Mouse (Mus musculus) retina, postnatal 1 day (tissue): ENCODE data around the gene Tinf2.

ENCODE experiments used
- DNase-seq: peaks from one replicate; pipeline ENCODE4 v3.0.0-alpha.2; 2012

Tinf2 gene

GRCm38 (mm10) chr14:55681160-55682117 lies at the start of gene Tinf2:
TSS of gene Tinf2 (minus strand) at chr14:55681820.
- peak; percentile 97 for DNase-seq

GRCm38 (mm10) chr14:55730531-55731032 lies 49.0 kb upstream of the Tinf2 start:
- DNase-seq, result peak; percentile 18

DNA sequence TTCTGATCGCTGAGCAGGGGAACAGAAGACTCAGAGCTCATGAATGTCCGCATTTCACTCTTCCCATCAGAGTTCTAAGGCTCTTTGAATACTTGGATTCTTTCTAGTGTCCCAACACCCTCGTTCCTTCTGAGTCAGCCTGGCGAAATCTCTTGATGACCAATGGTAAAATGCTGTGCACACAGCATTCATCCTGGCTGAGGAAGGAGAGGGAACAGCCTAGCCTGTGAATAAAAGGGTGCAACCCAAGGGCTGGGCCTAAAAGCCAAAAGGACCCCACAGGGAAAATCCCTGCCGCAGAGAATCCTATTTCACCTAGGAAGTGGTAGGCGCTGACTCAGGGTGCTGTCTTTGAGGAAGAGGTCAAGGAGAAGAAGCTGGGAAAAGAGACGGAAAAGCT lies 48.5 kb upstream of the Tinf2 start:
- no peak for DNase-seq

DNA sequence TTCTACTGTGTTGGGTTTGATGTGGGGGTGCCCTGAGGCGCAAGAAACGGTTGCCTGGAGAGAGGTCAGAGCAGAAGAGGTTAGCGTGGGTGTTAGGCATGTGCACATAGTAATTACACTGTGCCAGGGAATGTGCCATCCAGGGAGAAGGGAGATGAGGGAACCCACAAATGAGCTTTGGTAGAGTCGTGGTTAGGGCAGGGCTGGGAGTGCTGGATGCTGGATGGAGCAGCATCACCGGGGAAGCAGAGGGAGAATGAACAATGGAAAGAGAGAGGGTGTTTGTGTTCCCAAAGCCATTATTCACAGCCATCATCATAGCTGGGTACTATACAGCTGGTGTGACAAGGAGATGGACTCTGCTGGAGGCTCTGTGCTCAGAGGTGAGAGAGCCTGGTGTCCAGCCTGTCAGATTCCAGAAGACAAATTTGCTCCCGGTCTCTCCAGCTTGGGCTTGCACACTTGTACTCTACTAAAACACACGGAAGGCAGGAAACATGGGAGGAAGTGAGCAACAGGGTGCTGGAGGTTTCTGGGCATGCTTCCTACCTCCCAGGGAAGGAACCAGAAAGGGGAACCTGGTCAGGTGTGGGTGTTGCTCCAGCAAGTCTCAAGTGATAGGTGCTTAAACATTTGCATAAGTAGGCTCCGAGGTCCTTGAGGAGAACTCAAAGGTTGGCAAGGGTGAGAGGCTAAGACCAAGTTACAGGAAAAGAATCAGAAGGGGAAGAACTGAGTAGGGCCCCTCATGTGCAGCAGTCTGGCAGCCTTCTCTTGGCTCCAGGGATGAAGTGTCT lies 46.5 kb upstream of the Tinf2 start:
- no peak for DNase-seq

DNA sequence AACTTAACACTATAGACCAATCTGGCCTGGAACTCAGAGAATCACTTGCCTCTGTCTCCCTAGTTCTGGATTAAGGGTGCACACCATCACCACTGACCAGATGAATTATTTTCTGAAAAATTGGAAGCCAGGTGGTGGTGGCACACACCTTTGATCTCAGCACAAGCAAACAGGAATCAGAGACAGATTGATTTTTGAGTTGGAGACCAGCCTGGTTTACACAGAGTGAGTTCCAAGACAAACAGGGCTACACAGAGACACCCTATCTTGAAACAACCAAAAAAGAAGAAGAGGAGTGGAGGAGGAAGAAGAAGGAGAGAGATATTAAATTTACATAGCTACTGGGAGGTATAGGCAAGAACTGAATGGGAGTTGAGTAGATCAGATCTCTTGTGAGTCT lies 44.6 kb upstream of the Tinf2 start:
- DNase-seq, result no peak

- no peak for DNase-seq
These were observed 42.8 kb upstream of the Tinf2 start for GRCm38 (mm10) chr14:55724411-55724871.

GRCm38 (mm10) chr14:55723433-55723832 lies 41.8 kb upstream of the Tinf2 start:
- no peak for DNase-seq

DNA sequence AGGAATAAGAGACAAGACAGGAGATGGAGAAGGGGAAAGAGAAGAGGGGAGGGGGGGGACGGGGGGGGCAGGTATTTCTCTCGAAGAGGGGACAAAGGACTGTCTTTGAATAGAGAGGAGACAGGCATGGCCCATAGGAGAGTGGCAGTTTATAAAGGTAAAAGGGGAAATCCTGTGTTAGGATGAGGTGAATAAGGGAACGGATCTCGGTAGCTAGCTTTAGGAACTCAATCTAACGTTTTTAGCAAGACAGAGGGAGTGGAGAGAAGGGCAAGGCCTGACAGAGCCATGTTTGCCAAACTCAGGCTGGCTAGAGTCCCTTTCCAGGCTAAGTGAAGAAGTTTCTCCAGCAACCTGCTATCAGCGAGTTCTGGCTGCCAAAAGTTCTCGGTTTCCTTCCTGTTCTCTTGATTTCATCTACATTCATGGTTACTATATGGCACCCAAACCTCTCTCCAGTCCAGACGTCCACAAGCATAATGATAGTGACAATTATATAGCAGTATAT lies 40.9 kb upstream of the Tinf2 start:
- DNase-seq, result no peak

- peak; percentile 94 for DNase-seq
These were observed 40.2 kb upstream of the Tinf2 start, which contains the start of gene Rabggta for GRCm38 (mm10) chr14:55721700-55722437. TSS of gene Rabggta (minus strand) at chr14:55722263.

DNA sequence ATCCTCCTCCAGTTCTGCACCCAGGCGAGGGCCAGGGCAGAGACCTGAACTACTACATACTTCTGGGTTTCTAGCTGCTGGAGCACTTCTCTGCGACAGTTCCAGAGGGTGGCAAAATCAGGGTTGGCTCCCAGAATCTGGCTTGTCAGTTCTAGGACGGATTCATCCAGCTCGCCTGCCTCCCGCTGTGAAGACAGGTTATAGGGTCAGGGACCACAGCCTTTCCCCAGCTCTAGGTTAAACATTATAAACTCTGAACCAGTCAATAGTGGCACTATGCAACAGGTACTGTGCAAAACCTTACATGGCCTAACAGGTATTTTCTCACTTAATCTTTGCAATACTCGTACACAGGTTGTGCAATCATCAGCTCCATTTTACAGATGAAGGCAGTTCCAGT lies 39.5 kb upstream of the Tinf2 start:
- no peak for DNase-seq

DNA sequence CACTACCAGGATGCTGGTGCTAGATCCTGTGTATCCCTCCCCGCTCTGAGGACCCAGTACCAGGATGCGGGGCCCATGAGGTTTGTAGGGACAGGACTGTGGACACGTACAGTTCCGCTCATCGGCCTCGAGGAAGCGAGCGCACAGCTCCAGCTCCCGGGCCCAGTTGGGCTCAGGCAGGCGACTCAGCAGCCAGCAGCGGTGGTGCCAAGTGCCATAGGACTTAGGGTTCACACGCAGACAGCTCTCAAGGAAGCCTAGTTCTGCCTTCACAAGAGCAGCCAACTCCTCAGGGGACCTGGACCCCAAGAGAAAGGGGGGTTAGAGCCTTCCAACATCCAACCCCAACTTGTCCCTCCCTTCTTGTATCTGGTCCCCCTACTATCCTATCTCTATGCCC lies 39.0 kb upstream of the Tinf2 start:
- no peak for DNase-seq

GRCm38 (mm10) chr14:55719737-55720136 lies 38.1 kb upstream of the Tinf2 start:
- DNase-seq, result no peak

DNA sequence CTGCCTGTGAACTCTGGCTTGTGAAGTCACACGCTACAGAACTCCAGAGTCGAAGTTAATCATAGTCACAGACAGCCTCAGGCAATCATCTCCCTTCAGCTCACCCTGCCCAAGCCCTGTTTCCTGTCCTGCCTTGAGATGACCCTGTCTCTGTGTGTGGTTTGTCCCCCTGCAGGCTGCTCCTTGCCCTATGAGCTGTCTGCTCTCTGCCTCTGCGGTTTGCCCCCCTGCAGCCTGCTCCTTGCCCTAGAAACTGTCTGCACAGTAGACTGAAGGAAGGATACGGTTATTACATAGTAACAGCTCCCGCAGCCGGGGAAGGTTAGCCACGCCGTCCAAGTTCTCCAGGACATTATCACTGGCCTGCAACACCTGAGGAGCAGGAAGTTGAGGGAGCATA lies 35.3 kb upstream of the Tinf2 start:
- DNase-seq, result no peak

DNA sequence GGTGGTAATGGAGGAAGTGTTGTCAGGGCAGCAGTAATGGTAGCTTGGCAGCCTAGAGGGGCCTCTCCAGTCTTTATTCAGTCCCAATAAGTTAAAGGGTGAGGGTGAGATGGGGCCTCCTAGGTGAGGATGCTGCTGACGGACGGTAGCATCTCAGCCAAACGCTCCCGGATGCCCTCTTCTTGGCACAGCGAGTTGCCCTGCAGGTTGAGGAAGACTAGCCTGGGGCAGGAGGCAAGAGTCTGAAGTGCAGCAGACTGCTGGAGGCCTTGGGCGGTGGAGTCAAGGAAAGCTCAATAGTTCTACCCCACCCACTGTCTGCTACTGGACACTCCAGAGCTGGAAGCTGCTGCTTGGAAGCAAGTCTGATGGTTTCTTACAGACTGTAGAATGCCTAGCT lies 34.7 kb upstream of the Tinf2 start:
- no peak for DNase-seq

DNA sequence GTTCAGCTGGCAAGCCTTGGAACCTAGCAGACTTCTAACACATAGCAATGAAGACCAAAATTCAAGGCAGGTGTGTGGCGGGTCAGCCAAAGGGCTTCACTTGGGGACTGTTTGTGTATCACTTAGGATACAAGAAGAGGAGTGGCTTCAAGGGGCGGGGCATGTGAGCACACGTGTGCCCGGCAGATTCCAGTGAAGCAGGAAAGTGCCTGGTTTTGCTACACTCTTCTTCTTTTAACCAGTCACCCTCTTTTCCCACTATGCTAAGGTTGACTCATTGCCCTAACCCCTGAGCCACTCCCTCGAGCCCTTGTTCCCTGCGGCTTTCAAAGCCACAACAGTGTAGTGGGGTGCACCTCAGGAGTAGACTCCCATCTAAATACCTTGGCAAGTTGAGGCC lies 33.3 kb upstream of the Tinf2 start:
- DNase-seq, result no peak

- DNase-seq, result no peak
These were observed 32.1 kb upstream of the Tinf2 start, which contains the start of gene Tgm1 for GRCm38 (mm10) chr14:55713729-55714122. TSS of gene Tgm1 (minus strand) at chr14:55713926.

DNA sequence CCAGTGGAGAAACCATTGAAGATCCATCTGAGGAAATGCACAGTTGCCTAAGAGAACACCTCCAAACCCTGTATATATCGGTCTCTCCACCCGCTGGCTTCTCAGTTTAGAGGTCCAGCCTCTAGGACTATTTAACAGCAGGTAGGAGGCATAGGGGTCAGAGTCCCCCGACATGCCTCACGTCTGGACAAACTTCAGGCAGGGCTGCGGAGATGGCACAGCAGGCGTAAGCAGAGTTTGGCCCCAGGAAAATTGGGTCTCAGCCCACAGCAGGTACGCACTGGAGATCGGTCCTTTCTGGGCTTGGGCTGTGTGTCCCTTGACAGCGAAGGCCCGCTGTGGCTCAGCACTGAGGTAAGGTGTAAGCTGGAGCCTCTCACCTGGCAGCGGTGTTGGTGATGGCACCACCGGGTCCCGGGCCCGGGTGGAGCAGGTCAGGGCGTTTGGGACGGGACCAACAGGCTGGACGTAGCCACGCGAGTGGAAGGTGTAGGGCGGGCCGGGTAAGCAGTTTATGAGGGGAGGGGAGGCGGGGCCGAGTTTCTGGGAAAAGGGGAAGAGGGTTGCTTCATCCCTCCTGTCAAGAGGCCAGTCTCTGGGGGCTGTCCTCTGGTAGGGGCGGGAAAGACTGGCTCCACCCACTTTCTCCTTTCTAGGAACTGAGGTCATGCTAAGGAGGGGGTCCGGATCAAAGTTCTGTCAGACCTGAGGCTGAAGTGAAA lies 31.5 kb upstream of the Tinf2 start:
- DNase-seq, result peak; percentile 24

GRCm38 (mm10) chr14:55711786-55712185 lies 30.2 kb upstream of the Tinf2 start:
- no peak for DNase-seq

DNA sequence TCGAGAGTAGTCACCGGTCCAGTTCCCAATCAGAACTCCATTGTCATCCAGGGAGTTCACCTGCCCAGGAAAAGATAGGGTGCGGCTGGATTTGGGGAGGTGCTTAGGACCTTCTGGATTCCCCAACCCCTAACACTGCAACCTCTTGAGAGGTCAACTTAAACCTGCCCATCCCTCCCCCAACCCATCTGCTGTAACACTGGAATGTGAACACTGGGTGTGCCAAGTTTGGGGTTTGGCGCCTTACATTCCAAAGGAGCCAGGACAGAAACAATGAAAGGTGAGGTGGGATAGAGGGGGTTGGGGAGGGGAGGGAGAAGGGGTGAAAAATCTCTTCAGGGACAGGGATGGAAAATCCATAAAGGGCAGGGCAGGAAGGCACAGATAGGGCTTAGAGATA lies 27.9 kb upstream of the Tinf2 start:
- DNase-seq, result no peak

DNA sequence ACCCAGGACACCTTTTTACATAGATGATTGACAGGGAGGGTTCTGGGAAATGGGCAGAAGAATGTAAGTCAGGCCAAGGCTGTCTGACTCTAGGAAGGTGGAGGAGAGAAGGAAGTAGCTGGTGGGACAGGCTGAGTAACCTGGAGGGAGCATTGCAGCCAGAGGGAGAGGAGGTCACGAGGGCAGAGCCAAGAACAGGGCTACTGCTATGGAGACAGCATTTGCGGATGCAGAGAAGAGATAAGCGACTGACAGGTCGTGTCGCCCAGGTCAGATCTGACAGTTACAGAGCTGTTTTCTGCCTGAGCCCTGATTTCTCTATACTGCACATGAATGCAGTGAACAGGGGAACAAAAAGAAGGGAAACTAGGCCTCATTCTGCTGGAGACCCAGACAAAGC lies 25.8 kb upstream of the Tinf2 start:
- no peak for DNase-seq

- DNase-seq, result no peak
These were observed 24.5 kb upstream of the Tinf2 start for GRCm38 (mm10) chr14:55706051-55706600.
